Mouse (Mus musculus) E14TG2a.4 (cell line): Measurements from ENCODE around the gene Rnf111.

Source experiments
- CTCF ChIP-seq: conservative IDR thresholded peaks from 2 replicates; pipeline ENCODE4 v1.5.1; 2014; ENCODE audit warnings: low read length
- POU5F1 ChIP-seq: IDR thresholded peaks from 2 replicates; pipeline ENCODE4 v1.6.1; 2014; ENCODE audit warnings: low read length, borderline replicate concordance

- TF ChIP-seq CTCF (peak; percentile 33), POU5F1 (no peak)
Observed at GRCm38 (mm10) chr9:70392563-70392907, 111.0 kb downstream of the Rnf111 start.
